Mouse (Mus musculus): Measurements from ENCODE around the gene Cdc45.

Gene Cdc45

DNA sequence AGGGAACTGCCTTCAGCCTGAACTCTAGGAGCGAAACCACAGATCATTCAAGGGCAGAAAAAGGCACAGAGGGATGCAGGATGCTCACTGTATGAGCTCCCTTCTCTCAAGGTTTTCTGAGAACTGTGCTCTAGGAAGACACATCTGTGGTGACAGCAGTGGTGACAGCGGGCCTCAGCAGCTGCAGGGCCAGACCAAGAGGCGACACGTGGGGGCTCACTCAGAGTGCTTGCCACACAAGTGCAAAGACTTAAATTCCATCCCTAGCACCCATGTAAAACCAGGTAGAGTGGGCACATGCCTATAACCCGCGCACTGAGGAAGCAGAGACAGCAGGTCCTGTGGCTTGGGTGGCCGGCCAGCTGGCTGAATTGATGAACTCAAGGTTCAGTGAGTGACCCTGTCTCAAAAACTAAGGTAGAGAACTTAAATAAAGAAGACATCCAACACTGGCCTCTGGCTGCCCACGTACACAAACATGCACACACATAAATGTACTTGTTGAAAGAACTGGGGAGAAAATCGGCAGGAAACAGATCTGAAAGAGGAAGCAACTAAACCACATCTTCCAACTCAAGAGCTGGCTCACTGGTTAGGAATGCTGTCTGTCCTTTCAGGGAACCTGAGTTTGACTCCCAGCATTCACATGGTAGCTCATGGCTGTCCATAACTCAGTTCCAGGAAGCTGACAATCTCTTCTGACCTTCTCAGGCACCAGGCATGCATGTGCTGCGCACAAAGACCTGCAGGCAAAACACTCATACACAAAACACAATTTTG lies 23.0 kb downstream of the Cdc45 start:
- no peak for DNase-seq

DNA sequence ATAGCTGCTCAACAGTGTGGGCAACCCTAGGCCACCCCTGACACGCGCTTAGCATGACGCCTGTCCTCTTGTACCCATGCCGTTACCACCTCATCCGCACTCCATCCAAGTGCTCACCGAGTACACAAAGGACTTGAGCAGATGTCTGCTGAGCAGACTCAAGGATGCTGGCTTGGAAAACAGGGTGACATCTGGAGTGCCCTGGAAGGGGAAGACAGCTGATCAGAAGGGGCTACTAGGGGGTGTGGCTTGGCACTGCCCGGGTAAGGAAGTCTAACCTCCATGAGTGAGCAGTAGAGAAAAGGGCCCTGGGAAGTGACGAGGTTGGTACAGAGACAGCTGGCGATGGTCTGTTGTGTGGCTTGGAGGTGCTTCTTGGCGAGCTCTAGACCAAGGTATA lies 25.1 kb downstream of the Cdc45 start:
- no peak for DNase-seq

DNA sequence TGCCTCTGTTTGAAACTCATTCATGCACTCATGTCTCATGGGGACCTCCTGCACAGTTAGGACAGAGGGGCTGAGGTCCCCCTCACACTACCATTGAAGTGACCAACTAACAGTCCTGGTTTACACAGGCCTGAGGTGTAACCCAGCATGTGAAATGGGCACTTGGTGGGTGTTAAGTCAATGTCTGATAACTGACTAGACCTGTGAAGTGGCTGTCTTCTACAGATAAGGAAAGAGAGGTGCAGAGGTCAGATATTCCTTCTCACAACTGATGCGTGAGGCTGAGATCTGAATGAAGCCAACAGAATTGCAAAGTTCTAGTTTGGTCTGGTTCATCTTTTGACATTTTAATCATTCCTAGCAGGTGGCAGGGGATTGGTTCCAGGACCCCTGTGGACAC lies 26.3 kb downstream of the Cdc45 start:
- DNase-seq = no peak

DNA sequence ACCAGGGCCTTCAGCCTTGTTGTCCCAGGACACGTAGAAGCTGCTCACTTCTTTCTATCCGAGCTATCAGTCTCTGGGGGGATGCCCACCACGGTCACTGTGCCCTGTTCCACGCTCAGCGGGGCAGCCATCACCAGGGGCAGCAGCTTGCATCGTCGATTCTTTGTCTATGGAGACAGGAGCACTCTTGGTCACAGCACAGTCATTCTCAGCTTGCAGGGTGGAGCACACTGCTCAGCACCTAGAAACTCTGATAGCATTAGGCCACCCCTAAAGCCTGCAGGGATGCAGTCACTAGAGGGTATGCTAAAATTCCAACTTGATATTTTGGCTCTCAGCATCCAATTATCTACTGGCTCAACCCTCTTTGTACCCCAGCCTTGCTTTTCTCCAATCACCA lies 26.8 kb downstream of the Cdc45 start:
- no peak for DNase-seq

DNA sequence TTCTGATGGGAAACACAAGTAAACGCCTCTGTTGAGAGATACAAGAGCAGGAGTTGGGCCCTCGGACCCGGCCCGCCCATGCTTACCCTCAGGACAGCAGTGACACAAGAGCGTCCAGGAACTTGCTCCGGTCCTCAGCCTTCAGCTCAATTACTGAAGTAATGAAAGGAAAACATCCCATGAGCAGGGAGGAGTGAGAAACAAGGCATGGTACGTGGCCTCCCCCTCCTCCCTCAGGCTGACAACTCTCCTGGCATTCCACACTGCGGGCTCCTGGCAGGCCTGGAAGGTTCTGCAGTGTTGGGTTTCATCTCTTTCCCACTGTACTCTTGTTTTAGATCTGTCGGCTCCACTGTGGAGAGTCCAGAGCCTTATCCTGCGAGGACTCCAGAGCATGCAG lies 30.0 kb downstream of the Cdc45 start:
- DNase-seq = no peak

DNA sequence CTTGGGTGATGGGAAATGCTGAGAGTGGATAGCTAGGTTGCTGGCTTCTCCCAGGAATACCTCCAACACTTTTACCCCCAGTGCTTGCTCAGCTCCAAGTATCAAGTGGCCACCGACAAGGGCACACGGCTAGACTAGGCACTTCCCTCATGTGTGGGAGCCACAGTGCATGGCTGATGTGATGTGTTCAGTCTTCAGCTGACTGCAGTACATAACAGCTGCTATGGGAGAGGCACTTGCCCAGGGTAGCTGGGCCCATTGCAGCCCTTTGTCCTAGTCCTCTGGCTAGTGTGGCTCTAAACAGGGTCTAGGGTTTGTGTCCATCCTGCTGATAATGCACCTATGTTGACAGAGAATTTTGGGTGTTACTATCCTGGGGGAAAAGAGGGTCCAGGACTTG lies 33.3 kb downstream of the Cdc45 start:
- DNase-seq = no peak

DNA sequence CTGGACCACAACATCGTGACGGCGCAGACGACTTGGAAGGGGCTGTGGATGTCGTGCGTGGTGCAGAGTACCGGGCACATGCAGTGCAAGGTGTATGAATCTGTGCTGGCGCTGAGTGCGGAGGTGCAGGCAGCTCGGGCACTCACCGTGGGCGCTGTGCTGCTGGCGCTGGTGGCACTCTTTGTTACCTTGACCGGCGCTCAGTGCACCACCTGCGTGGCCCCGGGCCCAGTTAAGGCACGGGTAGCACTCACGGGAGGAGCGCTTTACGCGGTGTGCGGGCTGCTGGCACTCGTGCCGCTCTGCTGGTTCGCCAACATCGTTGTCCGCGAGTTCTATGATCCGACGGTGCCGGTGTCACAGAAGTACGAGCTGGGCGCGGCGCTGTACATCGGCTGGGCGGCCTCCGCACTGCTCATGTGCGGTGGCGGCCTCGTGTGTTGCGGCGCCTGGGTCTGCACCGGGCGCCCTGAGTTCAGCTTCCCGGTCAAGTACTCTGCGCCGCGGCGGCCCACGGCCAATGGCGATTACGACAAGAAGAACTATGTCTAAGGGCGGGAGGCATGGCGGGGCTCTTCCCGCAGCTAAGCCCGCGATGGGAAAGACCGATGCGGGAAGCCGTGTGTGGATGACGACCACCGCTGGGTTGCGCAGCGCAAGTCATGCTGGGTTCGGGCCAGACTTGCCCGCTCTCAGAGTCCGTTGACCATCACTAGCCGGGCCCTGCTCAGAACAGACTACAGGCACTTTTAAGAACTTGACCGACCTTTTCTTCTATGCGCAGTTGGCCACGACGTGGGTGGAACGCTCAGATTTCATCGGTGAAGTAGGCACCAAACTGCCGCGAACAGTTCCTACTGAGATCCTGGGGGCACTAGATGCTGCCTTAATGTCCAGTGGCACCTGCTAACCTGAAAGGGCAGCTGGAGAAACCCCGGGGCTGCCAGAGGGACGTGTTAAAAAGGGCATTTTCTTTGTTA lies 34.4 kb downstream of the Cdc45 start:
- DNase-seq = no peak

DNA sequence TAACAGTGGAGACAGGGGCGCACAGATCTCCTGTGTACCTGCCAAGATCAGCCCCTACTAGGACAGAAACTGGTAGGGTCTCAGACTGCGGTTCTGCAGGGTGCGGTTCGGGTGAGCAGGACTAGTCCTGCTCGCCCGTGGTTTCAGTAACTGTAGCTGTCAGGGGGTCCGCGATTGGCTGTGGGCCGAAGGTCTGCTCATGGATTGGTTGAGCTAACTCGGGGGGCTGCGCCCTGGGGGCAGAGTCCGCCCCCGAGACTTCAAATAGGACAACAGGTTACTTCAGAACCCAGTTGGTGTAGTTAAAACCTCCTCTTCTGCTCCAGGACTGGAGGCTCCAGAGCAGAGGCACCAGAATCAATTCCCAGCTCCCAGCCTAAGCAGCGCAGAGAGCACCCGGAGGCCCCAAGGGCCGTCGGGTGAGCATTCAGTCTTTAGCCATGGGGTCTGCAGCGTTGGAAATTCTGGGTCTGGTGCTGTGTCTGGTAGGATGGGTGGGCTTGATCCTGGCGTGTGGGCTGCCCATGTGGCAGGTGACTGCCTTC lies 35.2 kb downstream of the Cdc45 start, which contains the start of gene Cldn5:
Cldn5 (plus strand) TSS at position 292 of the 545 bp plus-strand sequence.
- no peak for DNase-seq

DNA sequence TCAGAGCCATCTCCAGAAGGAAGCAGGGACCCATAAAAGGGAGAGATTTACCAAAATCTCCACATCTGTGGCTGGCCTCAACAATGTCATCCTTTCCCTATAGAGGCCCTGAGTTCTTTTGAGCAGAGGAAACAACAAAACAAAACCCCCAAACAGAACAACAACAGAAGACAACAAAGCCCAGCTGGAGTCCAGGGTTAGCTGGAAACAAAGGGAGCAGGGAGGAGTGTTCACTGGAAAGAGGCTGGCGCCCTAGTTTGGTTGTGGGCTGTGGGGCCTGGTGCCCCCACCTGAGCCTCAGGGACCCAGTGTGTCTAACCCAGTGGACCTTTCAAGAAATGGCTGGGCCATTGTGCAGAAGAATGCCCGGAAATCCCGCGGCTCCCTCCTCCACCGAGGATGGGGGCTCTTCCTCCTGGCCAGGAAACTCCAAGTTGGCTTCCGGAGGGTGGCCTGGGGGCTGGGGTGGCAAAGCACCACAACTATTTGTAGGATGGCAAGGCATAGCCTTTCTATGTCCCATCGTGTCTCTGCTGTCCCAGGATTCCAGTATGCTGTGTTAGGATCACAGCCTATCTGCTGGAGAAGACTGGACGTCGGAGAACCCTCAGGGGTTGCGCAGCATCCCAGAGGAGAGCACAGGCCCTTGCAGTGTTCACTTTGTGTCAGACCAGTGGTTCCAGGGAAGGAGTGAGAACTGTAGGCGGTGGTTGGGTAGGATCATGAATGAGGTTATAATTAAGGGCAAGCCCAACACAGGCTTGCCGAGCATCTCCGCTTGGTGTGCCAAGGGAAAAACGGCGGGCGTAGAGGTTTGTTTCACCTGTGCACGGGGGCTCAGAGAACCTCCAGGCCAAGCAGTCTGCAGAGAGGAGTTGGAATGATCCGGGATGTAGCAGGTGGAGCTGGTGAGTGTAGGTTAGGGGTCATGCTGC lies 35.9 kb downstream of the Cdc45 start:
- DNase-seq = no peak

DNA sequence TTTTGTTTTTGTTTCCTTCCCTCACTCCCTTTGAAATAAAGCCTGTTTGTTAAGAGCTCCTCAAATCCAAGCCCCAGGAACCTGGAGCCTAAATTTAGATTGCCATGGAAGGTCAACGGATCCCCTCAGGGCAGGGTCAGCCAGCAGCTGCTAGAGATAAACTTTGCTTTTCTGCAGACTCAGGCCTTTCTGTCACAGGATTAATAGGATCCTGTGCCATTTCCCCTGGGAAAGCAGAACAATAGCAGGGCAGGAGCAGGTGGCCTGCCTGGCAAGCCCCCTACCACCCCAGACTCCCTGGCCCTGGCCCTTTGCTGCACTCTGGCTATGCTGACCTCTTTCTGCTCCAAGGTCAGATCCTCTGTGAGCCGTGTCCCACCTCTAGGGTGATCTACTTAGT lies 37.9 kb downstream of the Cdc45 start:
- DNase-seq = no peak

DNA sequence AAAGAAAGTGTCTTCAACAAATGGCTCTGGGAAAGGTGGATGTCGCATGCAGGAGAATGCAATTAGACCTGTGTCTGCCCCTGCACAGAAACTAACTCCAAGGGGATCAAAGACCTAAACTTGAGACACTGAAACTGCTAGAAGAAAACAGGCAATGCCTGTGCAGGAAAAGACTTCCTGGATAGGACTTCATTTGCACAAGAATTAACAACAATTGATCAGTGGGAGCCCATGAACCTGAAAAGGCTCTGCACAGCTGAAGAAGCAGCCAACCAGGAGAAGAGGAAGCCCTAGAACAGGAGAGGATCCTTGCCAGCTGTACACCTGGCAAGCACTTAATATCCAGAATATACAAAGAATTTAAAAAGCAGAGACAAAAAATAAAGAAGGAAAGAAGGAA lies 42.3 kb downstream of the Cdc45 start:
- no peak for DNase-seq

DNA sequence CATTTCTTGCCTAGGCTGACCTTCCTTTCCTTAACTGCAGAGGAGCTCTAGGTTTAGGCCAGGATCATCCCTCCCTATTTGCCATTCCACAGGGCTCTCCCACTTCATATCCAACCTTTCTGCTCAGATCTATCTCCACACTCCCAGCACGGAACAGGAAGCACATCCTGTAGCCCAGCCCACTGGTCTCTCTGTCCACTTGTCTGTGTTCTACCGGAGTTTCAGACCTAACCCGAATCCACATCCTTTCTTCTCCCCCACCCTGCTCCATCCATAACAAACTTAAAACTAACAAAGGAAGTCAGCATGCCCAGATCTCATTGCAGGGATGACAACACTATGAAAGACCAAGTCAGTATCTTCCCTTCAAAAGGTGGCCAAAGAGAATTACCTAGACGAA lies 45.4 kb downstream of the Cdc45 start:
- no peak for DNase-seq

DNA sequence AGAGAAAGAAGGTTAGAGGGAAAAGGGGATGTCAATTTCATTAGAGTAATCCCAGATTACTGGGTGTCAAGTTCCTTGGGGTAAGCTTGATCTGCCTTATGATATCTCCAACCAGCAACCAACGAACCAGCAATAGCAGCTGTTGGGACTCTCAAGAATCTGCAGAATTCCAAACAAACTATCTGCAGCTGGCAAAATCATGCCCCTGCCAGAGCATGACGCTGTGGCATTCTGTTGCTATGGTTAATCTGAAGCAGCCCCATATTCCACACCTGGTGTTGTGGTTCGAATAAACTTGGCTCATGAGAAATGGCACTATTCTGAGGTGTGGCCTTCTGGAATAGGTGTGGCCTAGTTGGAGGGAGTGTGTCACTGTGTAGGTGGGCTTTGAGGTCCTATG lies 48.8 kb downstream of the Cdc45 start:
- DNase-seq = no peak

DNA sequence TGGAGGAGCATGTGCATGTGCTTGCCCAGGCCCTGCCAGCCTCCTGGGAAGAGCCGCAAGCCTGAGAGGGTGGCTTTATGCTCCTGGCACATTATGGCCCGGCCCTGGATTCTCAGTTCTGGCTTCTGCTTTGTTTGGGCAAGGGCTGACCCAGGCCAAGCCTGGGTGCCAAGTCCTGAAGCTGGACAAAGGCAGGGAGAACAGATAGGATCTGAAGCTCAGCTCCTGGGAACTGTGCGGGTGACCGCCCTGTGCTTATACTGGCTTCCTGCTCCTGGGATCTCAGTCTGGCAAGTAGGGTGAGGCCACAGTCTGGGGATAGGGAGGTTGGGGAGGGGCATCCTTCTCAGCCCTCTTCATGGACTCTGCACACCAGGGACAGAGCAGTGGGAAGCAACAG lies 50.1 kb downstream of the Cdc45 start:
- DNase-seq = no peak

DNA sequence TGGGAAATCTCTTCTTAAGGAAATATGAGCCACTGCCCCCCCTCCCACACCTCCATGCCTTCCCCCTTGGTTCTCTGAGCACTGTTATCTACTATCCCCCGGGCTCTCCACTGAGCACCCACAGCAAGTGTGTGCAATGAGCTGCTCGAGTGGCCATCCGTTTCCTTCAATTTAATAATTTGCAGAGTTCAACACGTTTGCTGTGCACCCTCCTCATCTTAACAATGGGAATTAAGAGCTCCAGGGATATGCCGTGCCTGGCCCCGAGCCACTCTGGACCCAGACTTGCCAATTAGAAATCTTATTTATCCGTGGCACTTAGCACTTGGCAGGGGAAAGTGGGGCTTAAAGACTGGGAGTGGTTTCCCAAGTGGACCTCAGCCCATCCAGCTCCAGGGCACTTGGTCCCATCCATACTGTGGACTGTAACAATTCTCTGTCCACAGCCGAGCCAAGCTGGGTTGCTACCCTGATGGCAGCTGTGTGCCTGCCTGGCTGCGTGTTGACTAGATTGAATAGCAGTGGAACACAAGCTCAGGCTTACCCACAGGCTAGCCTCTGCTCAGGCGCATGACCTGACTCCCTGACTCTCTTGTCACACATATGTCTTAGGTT lies 59.8 kb downstream of the Cdc45 start:
- DNase-seq = no peak

DNA sequence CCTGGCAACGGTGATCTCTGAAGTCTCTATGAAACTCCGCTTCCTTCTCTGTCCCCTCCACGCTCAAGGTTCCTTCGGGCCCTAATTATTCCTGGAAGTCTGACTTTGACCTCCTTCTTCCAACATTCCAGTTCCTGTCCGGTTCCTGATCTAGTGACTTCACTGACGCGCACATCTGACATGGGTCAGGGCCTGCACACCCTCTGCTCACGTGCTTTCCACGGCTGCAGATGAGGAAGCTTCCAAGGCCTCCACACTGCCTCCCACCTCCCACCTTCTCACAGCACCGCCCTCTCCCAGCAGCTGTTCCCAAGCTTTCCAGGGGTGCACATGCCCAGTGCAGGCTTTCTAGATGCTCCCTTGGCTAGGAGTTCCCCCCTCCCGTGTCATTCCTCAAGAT lies 60.7 kb downstream of the Cdc45 start:
- no peak for DNase-seq

DNA sequence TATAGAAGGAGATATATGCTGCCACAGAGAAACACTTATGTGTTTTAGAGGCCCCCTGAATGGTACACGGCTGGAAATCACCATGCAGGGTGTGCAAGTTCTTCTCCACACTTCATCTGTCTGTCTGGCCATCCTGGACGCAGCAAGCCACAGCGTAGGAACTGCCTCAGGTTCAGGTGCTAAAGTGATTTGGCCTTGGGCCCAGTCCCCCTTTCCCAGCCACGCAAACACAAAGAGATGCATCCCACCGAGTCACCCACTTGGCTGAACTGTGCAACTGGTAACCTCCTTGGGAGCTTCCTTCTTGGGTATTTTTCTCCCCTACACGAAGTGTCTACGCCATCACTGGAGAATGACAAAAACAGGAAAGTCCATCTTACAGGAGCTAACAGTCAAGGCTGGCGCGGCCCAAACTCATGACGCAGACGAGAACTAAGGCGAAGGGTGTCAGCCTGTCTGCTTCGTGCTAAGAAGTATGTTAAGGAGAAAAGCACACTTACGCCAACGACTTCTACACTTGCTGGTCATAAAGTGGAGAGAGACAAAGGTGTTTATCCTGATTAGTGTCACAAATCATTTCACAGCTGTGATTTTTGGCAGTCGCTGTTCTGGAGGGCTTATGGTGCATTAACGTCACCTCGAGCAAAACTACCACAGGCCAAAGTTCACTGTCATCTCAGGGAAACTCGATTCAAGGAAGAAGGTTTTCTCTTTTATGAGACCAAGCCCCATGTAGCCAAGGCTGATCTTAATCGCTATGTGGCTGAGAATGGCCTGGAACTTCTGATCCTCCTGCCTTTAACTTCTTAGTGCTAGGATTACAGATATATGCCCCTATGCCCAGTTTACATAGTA lies 65.3 kb downstream of the Cdc45 start:
- DNase-seq = no peak

DNA sequence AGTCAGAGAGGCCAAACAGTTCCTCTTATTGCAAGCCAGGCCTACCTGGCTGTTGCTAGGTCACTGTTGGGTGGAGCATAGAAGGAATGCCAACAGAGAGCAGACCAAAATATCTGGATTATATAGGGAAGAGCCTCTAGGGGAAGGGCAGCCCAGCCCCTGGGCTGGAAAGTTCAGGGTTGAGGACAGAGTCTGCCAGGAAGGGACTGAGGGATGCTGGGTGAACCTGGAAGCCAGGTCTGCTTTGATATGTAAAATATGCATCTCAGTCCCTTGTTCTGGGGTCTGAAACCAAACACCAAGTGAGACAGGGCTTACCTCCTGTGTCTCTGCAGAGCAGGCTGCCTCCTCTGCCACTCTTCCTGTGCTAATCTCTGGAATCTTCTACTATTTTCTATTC lies 73.5 kb downstream of the Cdc45 start:
- DNase-seq = no peak

DNA sequence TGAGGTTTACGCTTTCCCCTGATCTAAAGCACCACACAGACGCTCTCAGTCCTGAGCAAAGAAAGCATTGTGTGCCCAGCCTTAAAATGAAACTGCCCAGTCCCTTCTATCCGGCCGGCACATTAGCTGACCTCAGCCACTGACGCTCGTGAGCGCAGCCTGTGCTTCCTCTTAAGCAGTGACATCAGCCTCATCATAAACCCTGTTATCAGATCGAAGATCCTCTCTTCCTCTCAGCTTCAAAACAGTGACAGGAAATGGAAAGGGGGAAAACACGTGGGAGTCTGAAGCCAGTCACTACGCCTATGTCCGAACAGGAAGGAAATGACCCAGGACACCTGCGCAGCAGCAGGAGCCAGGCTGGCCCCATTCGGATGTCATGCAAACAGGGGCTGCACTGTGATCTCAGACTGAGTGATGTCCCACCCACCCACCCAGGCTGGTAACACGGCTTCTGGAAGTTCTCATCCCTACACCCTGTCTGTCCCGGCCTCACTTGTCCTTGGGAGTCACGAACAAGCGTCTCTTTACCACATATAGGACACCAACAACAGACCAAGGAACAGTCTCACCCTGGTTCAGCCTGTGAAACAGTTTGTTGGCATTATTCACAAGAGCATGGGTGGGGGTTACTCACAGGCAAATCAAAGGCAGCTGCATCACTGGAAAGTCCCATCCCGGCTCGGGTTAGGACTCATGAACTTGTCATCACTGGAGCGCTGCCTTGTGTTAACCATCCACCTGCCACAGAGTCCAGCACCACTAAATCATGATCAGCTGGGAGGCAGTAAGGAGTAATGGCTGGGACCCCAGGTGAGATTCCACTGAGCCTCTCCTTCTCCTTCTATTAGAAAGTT lies 78.5 kb downstream of the Cdc45 start:
- DNase-seq = no peak

DNA sequence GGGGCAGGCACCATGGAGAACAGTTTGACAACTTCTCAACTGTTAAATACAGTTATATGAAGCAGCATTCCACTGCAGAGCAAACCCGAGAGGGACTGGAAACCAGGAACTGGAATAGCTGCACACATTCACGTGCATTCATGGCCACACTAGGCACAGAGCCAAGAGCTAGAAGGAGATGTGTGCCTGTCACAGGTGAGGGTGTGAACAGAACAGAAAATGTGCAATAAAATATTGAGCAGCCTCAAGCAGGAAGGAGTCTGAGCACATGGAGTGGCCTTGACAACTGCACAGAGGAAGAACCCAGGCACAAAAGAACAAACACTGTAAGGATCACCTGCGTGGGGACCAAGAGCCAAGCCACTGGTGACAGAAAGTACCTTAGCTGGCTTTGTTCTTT lies 81.1 kb downstream of the Cdc45 start:
- no peak for DNase-seq

Measured in cerebellum, adult 9-11 months (tissue).